Mouse (Mus musculus) forebrain, embryonic 14.5 days (tissue): ENCODE measurements around the gene Adcy5. TPM values are rescaled to one million over a fixed set of nuclear protein-coding genes. Genes with fewer than 3 reads are reported as not detected.
A peak's percentile ranks its signal among the peaks of the same experiment; 100 is the strongest.

Source experiments
- ATAC-seq: fragments of 200-750 bp; cut with Nextera tagmentation; 2 replicates; pipeline ENCODE4 v1.8.0; 2017; ENCODE audit warnings: mild to moderate bottlenecking, moderate library complexity
- DNase-seq: peaks from one replicate; pipeline ENCODE4 v3.0.0-alpha.2; 2015; ENCODE audit warnings: low spot score
- H3K27ac ChIP-seq: fragments of 300-500 bp; sonication (generic); 2 replicates; pipeline ENCODE4 v1.5.1; 2014; ENCODE audit warnings: low read depth, mild to moderate bottlenecking, control low read depth, low read length, moderate library complexity
- H3K27me3 ChIP-seq: fragments of 300-500 bp; sonication (generic); replicated peaks from 2 replicates; pipeline ENCODE4 v1.6.1; 2014; ENCODE audit warnings: low read length, control low read depth, mixed read lengths; ENCODE audit not compliant: control insufficient read depth, insufficient read depth
- H3K36me3 ChIP-seq: fragments of 300-500 bp; sonication (generic); 2 replicates; pipeline ENCODE4 v1.6.1; 2014; ENCODE audit warnings: low read length, control low read depth; ENCODE audit not compliant: control insufficient read depth, insufficient read depth
- H3K4me1 ChIP-seq: fragments of 300-500 bp; sonication (generic); 2 replicates; pipeline ENCODE4 v1.6.1; 2014; ENCODE audit warnings: antibody characterized with exemption, low read length, control low read depth; ENCODE audit not compliant: control insufficient read depth, insufficient read depth
- H3K4me2 ChIP-seq: fragments of 300-500 bp; sonication (generic); 2 replicates; pipeline ENCODE4 v1.6.1; 2014; ENCODE audit warnings: mild to moderate bottlenecking, control low read depth, low read length
- H3K4me3 ChIP-seq: fragments of 300-500 bp; sonication (generic); 2 replicates; pipeline ENCODE4 v1.5.1; 2014; ENCODE audit warnings: low read depth, low read length, control low read depth
- H3K9ac ChIP-seq: fragments of 300-500 bp; sonication (generic); 2 replicates; pipeline ENCODE4 v1.6.1; 2014; ENCODE audit warnings: mild to moderate bottlenecking, low read length, control low read depth, moderate library complexity
- H3K9me3 ChIP-seq: fragments of 300-500 bp; sonication (generic); replicated peaks from 2 replicates; pipeline ENCODE4 v1.6.1; 2016; ENCODE audit warnings: low read length, control low read depth, mixed read lengths; ENCODE audit not compliant: control insufficient read depth
- WGBS: fragments of 180-500 bp; shearing (Covaris S2); extraction: QIAGEN DNeasy Blood & Tissue Kit; methylation state at CpG from one replicate; pipeline ENCODE4 v1.1.7; 2014; 5-methylcytosine and 5-hydroxymethylcytosine counted together
- polyA plus RNA-seq: library from polyadenylated mRNA; unstranded; fragments of >200 nt; fragmentation: Nextera tagmentation; extraction: Ambion mirVana; gene quantifications from 2 replicates; pipeline ENCODE4 v1.2.1, GENCODE M21; 2014

The Adcy5 gene
- polyA plus RNA-seq, 1 experiment from 2014 or later = 4.4 TPM

DNA sequence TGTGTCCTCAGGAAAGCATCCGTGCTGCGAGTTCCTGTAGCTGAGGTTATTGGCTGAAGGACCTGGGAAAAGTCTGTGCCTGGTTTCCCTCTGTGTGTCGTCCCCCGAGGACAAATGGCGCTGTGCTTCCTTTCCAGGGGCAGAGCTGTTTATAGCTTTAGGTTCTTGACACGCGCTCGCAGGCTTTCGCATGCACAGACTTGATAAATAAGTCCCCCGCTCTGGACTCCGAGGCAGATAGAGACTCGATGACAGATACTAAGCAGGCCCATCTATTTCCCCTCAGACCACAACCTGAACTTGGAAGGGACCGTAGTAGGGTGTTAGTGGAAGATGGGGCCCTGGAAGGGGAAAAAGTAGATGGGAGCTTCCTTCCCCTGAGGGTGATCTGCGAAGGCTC, 70.0 kb downstream of the Adcy5 start:
- Histone ChIP-seq H3K36me3 (no peaks in the 10 kb centered on the region), H3K27me3 (no peaks in the 10 kb centered on the region), H3K4me1 (peaks cover 7% of the 10 kb centered on the region), H3K9ac (no peak overlapping the region), H3K9me3 (no peaks in the 10 kb centered on the region), H3K4me2 (no peak overlapping the region), H3K4me3 (no peak overlapping the region), H3K27ac (no peak overlapping the region)
- no peak for ATAC-seq
- DNase-seq = no peak
- WGBS = 86% methylated on average over 14 of the region's 14 CpGs

DNA sequence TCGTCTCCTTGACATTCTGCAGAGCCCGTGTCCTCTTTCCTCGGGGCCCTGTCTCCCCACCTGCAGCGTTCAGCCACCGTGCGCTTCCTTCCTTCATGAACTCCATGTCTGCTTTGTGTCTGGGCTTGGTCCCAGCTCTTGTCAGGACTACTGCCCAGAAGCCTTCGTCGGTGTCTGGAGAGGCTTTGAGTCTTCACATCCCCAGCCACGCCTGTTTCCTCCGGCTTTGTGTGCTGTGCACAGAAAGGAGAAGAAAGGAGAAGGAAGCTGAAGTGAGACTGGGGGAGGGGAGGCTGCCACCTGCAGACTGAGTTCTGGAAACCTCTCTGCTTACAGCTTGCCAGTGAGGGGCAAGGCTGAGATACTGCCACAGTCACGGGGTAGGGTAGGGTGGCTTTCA, 74.9 kb downstream of the Adcy5 start:
- Histone ChIP-seq H3K9me3 (no peaks in the 10 kb centered on the region), H3K27me3 (no peaks in the 10 kb centered on the region), H3K4me3 (no peak overlapping the region), H3K4me2 (no peak overlapping the region), H3K9ac (no peak overlapping the region), H3K27ac (no peak overlapping the region), H3K36me3 (no peaks in the 10 kb centered on the region), H3K4me1 (peaks cover 5% of the 10 kb centered on the region)
- WGBS = 49% methylated on average over 11 of the region's 11 CpGs
- DNase-seq (no peak), ATAC-seq (no peak)

DNA sequence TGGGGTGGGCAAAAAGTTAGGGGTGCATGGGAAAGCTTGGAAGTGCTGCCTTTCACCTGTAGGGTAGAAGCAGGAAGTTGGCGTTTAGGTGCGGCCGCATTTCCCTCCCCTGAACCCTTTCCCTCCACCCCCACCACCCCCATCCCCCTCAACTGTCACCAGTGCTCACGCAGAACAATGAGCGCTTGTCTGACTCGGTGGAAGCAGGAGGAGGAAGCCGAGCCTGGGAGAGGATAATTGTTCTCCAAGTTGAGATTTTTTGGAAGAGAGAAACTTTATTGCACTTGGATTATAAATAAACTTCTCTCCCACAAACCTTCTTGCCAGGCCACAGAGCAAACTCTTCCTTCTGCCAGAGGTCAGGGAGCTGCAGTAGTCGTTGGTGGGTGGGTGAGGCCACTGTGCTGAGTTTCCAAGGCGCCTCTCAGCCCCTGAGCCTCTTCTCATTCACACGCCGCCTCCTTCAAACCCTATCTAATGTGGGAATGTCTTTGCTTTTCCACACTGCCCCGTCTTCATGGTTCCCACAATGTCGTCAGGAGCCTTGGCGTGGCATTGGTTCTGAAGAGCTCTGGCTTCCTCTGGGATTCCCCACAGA, 77.6 kb downstream of the Adcy5 start:
- WGBS = 31% methylated on average over 14 of the region's 14 CpGs
- no peak overlapping the region for H3K9ac ChIP-seq
- DNase-seq (peak; percentile 31), ATAC-seq (no peak)
- no peaks in the 10 kb centered on the region for H3K27me3 ChIP-seq
- H3K4me3 ChIP-seq = no peak overlapping the region
- no peaks in the 10 kb centered on the region for H3K36me3 ChIP-seq
- peaks cover 5% of the 10 kb centered on the region for H3K4me1 ChIP-seq
- no peaks in the 10 kb centered on the region for H3K9me3 ChIP-seq
- no peak overlapping the region for H3K27ac ChIP-seq
- H3K4me2 ChIP-seq = no peak overlapping the region

DNA sequence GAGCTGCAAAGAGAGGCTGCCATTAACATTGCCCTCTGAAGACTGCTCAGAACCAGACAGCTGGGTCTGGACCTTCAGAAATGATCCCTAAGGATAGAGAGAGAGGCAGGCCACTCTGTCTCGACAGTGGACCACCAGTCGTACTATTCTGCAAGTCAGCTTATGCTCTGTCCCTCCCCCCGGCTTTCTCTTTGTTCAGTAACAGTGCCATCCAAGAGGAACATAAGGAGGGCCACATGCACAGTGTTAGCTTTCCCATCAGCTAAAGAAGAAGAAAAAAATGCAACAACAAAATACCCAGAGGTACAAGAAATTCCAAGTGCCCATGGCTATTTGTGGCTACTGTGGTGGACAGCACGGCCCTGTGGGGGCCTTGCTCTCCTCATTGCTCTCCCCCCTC, 78.7 kb downstream of the Adcy5 start:
- H3K4me2 ChIP-seq = no peak overlapping the region
- H3K4me1 ChIP-seq = peaks cover 5% of the 10 kb centered on the region
- WGBS = 82% methylated on average over 4 of the region's 4 CpGs
- H3K36me3 ChIP-seq = no peaks in the 10 kb centered on the region
- no peak overlapping the region for H3K4me3 ChIP-seq
- H3K27ac ChIP-seq = no peak overlapping the region
- no peaks in the 10 kb centered on the region for H3K27me3 ChIP-seq
- peak; percentile 32 for DNase-seq
- H3K9ac ChIP-seq = no peak overlapping the region
- H3K9me3 ChIP-seq = no peaks in the 10 kb centered on the region
- ATAC-seq = no peak; the same call in 1 of the 2 replicates

DNA sequence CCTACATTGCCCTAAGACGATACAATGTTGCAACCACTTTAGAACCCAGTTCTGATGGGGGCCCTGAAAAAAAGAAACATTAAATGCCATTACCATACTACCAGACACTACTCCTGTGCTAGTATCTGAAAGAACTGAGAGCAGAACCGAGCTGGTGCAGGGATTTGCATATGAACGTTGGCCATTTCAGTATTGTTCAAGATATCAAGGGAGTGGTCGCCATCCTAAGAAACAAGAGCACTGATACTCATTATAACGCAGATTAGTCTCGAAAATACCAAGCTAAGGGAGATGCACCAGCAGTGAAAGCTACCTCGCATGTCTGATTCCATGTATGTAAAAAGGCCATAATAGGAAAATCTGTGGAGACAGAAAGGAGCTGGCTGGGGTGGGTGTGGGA, 82.4 kb downstream of the Adcy5 start:
- no peak for DNase-seq

DNA sequence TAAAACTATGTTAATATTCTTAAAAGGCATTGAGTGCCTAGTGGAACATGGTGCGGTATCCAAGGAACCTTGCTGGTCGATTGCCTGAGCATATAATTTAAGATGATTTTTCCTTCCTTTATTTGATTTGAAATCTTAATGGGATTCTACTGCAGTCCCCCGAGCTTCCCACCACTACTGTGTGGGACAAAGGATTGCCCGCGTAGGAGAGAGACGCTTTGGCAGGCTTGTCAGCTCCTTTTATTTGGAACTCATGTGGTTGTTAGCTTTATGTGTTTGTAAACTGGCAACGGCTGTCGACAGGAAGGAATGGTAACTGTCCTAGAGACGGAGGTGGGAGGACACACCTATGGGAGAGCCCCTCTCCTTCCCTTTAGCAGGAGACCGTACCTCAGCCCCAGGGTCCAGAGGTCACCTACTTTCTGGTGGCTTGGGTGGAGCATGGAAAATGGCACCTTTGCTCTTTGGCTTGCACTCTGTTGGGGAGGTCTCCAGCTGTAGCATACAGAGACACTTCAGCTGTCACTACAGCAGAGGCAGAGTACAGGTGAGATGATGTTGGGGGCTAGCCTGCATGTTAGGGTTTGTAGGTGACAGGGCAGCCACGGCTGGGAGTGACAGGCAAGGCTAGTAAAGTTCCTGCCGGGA, 84.8 kb downstream of the Adcy5 start:
- Histone ChIP-seq H3K4me2 (no peak overlapping the region), H3K36me3 (no peaks in the 10 kb centered on the region), H3K27ac (no peak overlapping the region), H3K27me3 (no peaks in the 10 kb centered on the region), H3K9me3 (no peaks in the 10 kb centered on the region), H3K9ac (no peak overlapping the region), H3K4me1 (0 out of 2 replicates have a peak, but pooled peaks cover 2% of the 10 kb centered on the region), H3K4me3 (no peak overlapping the region)
- ATAC-seq (no peak), DNase-seq (peak; percentile 40)
- 44% methylated on average over 12 of the region's 12 CpGs for WGBS

More for the DNA sequence above, 82.4 kb downstream of the Adcy5 start:
- Histone ChIP-seq H3K9ac (no peak overlapping the region), H3K4me2 (no peak overlapping the region), H3K4me3 (no peak overlapping the region), H3K36me3 (no peaks in the 10 kb centered on the region), H3K9me3 (no peaks in the 10 kb centered on the region), H3K27ac (no peak overlapping the region), H3K27me3 (no peaks in the 10 kb centered on the region), H3K4me1 (0 out of 2 replicates have a peak, but pooled peaks cover 2% of the 10 kb centered on the region)
- no peak for ATAC-seq
- WGBS = 65% methylated on average over 7 of the region's 7 CpGs

DNA sequence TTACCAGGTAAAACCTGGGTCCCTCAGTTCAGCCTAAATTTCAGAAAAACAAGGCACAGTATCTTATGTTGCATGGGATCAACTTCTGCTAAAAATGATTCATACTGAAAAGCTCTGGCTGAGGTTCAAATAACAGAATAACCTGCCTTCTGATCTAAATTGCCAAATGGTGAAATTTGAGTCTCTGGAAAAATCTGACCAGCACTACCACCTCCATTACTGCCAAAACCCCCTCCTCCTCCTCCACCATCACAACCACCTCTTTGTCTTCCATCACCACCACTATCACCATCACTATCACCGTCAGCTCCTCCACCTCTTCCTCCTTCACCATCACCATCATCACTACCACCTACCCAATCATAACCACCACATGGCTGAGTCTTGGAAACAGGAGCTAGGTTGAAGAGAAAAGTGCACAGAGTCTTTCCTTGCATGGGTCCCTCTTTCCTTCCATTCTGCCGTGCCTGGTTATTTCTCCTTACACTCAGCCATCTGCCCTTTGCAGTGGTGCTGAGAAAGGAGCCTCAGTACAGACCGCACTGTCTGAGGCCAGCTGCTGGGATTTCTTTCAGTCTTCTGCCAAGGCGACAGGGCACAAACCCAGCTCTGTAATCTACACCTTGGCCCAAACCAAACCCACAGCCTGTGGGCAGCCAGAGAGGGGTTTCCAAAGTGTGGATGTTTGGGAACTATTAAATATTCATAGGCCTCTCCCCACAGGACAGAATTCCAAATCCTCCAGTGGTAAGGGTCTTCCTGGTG, 85.5 kb downstream of the Adcy5 start:
- DNase-seq (no peak), ATAC-seq (no peak)
- Histone ChIP-seq H3K9ac (no peak overlapping the region), H3K9me3 (no peaks in the 10 kb centered on the region), H3K27ac (no peak overlapping the region), H3K27me3 (no peaks in the 10 kb centered on the region), H3K36me3 (no peaks in the 10 kb centered on the region), H3K4me1 (0 out of 2 replicates have a peak, but pooled peaks cover 2% of the 10 kb centered on the region), H3K4me3 (no peak overlapping the region), H3K4me2 (no peak overlapping the region)
- WGBS = 82% methylated on average over 4 of the region's 4 CpGs

DNA sequence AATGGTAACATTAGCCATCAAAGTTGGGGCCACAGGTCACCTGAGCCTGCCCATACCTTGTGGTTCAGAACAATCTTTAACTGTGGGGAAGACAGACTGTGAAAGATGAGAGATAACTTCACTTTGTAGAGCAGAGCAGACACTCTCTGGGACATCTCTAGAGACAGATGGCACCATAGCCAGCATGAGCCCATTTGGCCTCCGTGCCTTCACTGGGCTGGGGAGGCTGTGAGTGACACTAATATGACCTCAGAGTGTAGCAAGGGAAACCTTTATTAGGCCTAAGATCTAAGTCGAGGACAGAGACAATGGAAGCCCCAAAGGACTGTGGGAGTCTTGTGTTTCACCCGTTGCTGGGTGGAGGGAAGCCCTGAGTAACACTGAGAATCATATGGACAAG, 92.7 kb downstream of the Adcy5 start:
- Histone ChIP-seq H3K27ac (no peak overlapping the region), H3K36me3 (no peaks in the 10 kb centered on the region), H3K4me3 (no peak overlapping the region), H3K9me3 (no peaks in the 10 kb centered on the region), H3K4me1 (peaks cover 2% of the 10 kb centered on the region; the same call in 1 of the 2 replicates), H3K27me3 (no peaks in the 10 kb centered on the region), H3K4me2 (no peak overlapping the region), H3K9ac (no peak overlapping the region)
- 45% methylated on average over 3 of the region's 3 CpGs for WGBS
- DNase-seq = no peak
- ATAC-seq = no peak

DNA sequence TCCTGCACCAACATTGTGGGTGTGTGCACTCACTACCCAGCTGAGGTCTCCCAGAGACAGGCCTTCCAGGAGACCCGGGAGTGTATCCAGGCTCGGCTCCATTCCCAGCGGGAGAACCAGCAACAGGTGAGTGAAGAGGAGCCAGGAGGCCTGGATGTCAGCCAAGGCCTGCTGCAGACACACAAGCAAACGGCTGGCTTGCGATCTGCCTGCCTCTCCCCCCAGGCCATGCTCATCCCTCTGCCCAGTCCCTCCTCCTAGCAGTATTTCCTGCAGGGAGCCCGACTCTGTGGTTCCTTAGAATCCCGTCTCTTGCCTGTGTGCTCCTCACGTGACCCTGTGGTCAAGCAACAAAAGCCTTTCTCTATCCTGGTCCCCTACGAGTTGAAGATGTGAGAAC, 94.1 kb downstream of the Adcy5 start:
- Histone ChIP-seq H3K4me3 (no peak overlapping the region), H3K36me3 (no peaks in the 10 kb centered on the region), H3K9me3 (no peaks in the 10 kb centered on the region), H3K4me1 (peaks cover 2% of the 10 kb centered on the region; the same call in 1 of the 2 replicates), H3K27me3 (no peaks in the 10 kb centered on the region), H3K9ac (no peak overlapping the region), H3K27ac (no peak overlapping the region), H3K4me2 (no peak overlapping the region)
- 40% methylated on average over 9 of the region's 9 CpGs for WGBS
- ATAC-seq (peak; percentile 42; the same call in 1 of the 2 replicates), DNase-seq (peak; percentile 62)
